Mouse (Mus musculus): ENCODE results near the gene Mutyh. TPM values are rescaled to one million over a fixed set of nuclear protein-coding genes. Genes with fewer than 3 reads are reported as not detected.

The Mutyh gene
- polyA plus RNA-seq (2015; fragmentation: Nextera tagmentation; extraction: Ambion mirVana), result 18.9 and 19.1 TPM in 2 replicates

DNA sequence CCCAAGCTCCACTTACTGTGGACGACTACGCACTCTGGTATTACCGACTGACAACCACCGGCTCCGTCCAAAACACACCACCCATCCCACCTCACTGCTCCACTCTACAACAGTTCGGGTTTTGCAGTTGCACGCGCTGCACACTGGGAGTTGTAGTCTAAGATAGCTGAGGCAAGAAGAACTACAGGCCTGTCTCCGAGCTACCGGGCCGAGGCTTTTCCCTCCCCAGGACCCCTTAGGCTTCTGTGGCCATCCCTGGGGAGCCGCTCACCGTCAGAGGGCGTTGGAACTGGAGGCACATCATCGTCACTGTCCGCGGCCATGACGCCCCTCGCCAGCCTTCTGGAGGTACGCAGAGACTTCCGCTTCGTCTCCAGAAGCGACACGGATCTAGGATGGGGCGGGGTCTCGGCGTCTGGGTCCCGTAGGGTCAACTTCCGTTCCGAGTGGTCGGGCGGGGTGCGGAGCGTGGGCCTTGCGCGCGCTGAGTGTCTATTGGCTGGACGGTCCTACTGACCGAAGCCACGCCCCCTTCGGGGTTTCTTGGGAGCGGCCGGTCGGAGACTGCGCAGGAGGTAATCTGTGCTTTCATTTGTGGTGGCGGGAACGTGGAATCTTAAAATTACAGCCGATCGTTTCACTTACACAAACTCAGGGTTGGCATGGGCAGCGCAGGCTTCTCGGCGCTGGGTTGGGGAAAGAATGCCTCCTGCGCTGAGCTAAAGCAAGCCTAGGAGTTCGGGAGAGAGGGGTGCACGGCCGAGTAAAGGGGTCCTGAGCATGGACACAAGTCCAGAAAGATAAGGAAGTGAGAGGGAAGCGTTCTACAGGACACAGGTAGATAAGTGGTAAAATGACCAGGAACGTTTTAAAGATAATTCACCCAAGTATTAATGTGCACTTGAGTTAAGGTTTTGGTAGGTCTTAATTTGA lies at the start of gene Mutyh, which contains the start of gene Toe1:
TSS of gene Mutyh (plus strand) at position 527 of the 933 bp plus-strand sequence.
TSS of gene Toe1 (minus strand) at position 444 of the 933 bp plus-strand sequence.
- Histone ChIP-seq H3K4me2 (peak within 1 kb of the TSS; percentile 66), H3K27me3 (no peaks in the 10 kb centered on the region), H3K36me3 (peaks cover 36% of the 10 kb centered on the region), H3K9ac (peak within 1 kb of the TSS; percentile 65), H3K9me3 (replicated peaks) (no peaks in the 10 kb centered on the region), H3K4me3 (replicated peaks) (peak within 1 kb of the TSS; percentile 77), H3K27ac (peak within 1 kb of the TSS; percentile 93), H3K4me1 (peaks cover 12% of the 10 kb centered on the region)
- WGBS, result under 1% methylated on average over 58 of the region's 58 CpGs
- ATAC-seq (replicated peaks; ENCODE audit: low FRiP score), result peak; percentile 99

DNA sequence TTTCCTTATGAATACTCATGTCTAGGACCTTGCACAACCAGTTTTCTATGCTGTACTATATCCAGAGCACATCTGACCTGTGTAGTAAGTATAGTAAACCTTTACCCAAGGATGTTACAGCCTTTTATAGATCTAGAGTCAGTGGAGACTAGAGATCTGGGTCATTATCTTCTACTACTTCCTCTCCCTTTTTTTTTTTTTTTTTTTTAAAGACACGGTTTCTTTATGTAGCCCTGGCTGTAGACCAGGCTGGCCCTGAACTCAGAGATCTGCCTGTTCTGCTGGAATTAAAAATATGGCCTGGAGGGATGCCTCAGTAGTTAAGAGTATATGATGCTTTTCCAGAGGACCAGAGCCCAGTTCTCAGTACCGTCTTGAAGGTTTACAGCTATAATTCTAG lies 45.6 kb upstream of the Mutyh start:
- ATAC-seq (replicated peaks; ENCODE audit: low FRiP score), result no peak

DNA sequence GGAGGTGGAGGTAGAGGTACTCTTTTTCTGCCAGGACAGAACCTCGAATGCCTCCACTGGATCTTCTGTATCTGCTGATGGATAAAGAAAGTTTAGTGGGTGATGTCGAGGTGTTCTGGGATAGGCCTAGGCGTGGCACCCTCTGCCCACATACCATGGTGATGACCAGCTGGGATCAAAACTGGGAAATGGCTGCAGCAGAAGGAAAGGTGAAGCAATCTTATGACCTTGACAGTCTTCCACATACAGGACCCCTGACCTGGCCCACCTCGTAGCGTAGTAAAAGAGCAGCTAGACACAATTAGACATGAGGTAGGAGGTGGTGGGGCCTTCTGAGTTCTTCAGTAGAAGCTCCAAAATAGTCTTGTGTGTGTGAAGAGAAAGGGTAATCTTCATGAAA lies 43.5 kb upstream of the Mutyh start:
- H3K4me3 ChIP-seq (replicated peaks), result no peak overlapping the region
- H3K9ac ChIP-seq, result no peak overlapping the region
- no peaks in the 10 kb centered on the region for H3K27me3 ChIP-seq
- ATAC-seq (replicated peaks; ENCODE audit: low FRiP score), result no peak
- H3K4me1 ChIP-seq, result no peaks in the 10 kb centered on the region
- no peaks in the 10 kb centered on the region for H3K36me3 ChIP-seq
- no peaks in the 10 kb centered on the region for H3K9me3 ChIP-seq (replicated peaks)
- 91% methylated on average over 5 of the region's 5 CpGs for WGBS
- H3K27ac ChIP-seq, result no peak overlapping the region
- no peak overlapping the region for H3K4me2 ChIP-seq

More for the DNA sequence above, 45.6 kb upstream of the Mutyh start:
- H3K4me3 ChIP-seq (replicated peaks), result no peak overlapping the region
- no peak overlapping the region for H3K27ac ChIP-seq
- no peak overlapping the region for H3K4me2 ChIP-seq
- H3K27me3 ChIP-seq, result no peaks in the 10 kb centered on the region
- no peaks in the 10 kb centered on the region for H3K4me1 ChIP-seq
- H3K9me3 ChIP-seq (replicated peaks), result no peaks in the 10 kb centered on the region
- H3K36me3 ChIP-seq, result no peaks in the 10 kb centered on the region
- H3K9ac ChIP-seq, result no peak overlapping the region
- 78% methylated on average over 2 of the region's 2 CpGs for WGBS

DNA sequence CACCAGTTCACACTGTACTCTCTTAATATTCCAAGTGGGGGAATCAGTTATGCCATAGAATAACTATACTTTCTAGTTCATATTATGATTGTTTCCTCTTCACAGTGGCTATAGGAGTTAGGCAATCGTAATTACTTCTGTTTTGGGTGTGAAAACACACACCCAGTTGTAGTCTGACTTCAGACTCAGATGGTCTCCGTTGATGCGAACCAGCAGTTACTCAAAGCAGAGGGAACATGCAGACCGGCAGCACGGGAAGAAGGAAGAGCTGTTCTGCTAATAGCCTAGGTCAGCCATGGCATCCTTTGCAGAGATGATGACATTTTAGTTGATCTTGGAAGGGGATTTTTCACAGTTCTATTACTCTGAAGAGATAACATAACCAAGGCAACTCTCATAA lies 39.0 kb upstream of the Mutyh start:
- 70% methylated on average over 5 of the region's 5 CpGs for WGBS
- Histone ChIP-seq H3K36me3 (no peaks in the 10 kb centered on the region), H3K27ac (no peak overlapping the region), H3K27me3 (no peaks in the 10 kb centered on the region), H3K4me1 (no peaks in the 10 kb centered on the region), H3K9me3 (replicated peaks) (no peaks in the 10 kb centered on the region), H3K9ac (no peak overlapping the region), H3K4me2 (no peak overlapping the region), H3K4me3 (replicated peaks) (no peak overlapping the region)
- no peak for ATAC-seq (replicated peaks; ENCODE audit: low FRiP score)

DNA sequence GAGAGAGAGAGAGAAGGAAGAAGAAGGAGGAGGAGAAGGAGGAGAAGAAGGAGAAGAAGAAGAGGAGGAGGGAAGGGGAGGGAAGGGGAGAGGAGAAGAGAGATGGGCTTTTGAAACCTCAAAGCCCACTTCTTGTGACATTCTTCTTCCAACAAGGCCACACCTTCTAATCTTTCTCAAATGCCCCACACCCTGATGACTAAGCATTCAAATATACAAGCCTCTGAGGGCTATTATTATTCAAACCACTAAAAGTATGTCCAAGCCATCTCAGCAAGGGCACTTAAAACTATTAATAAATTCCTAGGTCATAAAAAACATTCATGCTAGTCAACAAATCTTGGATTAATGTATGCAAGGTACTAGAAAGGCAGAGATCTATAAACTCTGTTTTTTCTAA lies 38.5 kb upstream of the Mutyh start:
- no peak overlapping the region for H3K4me2 ChIP-seq
- H3K27ac ChIP-seq, result no peak overlapping the region
- no peaks in the 10 kb centered on the region for H3K27me3 ChIP-seq
- H3K9me3 ChIP-seq (replicated peaks), result no peaks in the 10 kb centered on the region
- no peak for ATAC-seq (replicated peaks; ENCODE audit: low FRiP score)
- no peak overlapping the region for H3K9ac ChIP-seq
- H3K4me3 ChIP-seq (replicated peaks), result no peak overlapping the region
- no peaks in the 10 kb centered on the region for H3K4me1 ChIP-seq
- H3K36me3 ChIP-seq, result no peaks in the 10 kb centered on the region

DNA sequence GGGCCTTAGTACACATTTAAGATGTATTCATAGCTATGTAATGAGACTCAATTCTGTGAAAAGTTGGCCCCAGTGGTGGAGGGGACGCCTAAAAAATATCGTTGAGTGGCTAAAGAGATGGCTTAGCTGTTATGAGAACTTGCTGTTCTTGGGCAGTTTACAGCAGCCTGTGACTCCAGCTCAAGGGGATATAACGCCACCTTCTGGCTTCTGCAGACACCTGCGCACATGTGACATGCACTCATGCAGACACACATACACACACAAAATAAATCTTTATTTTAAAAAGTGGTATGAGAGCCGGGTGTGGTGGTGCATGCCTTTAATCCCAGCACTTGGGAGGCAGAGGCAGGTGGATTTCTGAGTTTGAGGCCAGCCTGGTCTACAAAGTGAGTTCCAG lies 31.1 kb upstream of the Mutyh start:
- Histone ChIP-seq H3K4me1 (no peaks in the 10 kb centered on the region), H3K4me3 (replicated peaks) (no peak overlapping the region), H3K36me3 (no peaks in the 10 kb centered on the region), H3K27ac (no peak overlapping the region), H3K9me3 (replicated peaks) (no peaks in the 10 kb centered on the region), H3K9ac (no peak overlapping the region), H3K4me2 (no peak overlapping the region), H3K27me3 (no peaks in the 10 kb centered on the region)
- no peak for ATAC-seq (replicated peaks; ENCODE audit: low FRiP score)
- WGBS, result 93% methylated on average over 5 of the region's 5 CpGs

DNA sequence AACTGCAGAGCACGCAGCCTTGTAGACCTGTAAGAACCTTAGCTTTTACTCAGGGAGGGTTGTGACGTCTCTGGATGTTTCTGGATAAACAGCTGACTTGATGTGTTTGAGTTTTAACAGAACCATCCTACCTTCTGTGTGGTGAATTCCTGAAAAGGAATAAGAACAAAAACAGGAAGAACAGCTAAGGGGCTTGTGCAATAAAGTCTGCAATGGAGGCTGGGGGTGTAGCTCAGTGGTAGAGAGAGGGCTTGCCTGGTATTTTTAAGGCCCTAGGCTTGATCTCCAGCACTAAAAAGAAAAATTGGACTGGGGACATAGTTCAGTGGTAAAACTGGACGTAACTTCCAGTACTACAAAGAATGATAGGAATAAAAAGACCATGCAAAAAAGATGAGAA lies 30.4 kb upstream of the Mutyh start:
- Histone ChIP-seq H3K4me2 (no peak overlapping the region), H3K9ac (no peak overlapping the region), H3K27ac (no peak overlapping the region), H3K4me3 (replicated peaks) (no peak overlapping the region), H3K36me3 (no peaks in the 10 kb centered on the region), H3K4me1 (no peaks in the 10 kb centered on the region), H3K9me3 (replicated peaks) (no peaks in the 10 kb centered on the region), H3K27me3 (no peaks in the 10 kb centered on the region)
- WGBS, result 87% methylated on average over 3 of the region's 3 CpGs
- no peak for ATAC-seq (replicated peaks; ENCODE audit: low FRiP score)

DNA sequence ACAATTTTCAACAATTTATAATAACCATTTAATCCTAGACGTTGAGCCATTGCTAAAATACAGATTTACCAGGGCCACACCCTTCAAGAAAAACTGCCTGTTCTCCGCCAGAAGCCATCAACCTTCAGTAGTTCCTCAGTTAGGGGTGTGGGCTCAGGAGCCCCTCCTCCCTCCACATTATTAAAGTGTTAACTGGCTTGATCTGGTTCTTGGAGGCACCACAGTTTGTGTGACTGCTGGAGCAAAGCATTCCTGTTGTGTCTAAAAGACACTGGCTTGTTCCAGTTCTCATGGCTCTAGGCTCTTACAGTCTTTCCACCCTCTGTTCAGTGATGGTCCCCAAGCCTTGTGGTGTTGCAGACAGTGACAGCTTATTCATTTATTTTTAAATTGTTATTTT lies 27.0 kb upstream of the Mutyh start:
- Histone ChIP-seq H3K4me2 (no peak overlapping the region), H3K36me3 (no peaks in the 10 kb centered on the region), H3K4me1 (no peaks in the 10 kb centered on the region), H3K27me3 (no peaks in the 10 kb centered on the region), H3K9ac (no peak overlapping the region), H3K4me3 (replicated peaks) (no peak overlapping the region), H3K27ac (no peak overlapping the region), H3K9me3 (replicated peaks) (no peaks in the 10 kb centered on the region)
- WGBS, result 66% methylated on average over 2 of the region's 2 CpGs
- no peak for ATAC-seq (replicated peaks; ENCODE audit: low FRiP score)

DNA sequence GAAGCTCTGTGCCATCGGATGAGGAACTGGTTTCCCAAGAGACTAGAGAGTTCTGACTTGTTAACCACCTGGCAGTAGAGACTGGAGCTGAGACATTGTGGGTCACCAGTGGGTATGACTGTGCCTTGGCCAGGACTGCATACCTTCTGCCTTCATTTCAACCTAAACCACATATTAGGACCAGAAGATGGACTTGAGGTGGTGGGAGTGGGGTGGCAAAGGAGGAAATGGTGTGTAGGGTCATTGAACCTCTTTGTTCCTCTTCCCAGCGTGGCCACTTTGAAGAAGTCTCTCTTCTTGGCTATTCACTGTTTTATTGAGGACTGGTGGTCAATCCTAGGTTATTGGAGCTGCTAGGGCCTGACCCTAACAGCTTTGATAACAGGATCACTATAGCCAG lies 26.2 kb upstream of the Mutyh start:
- Histone ChIP-seq H3K4me1 (no peaks in the 10 kb centered on the region), H3K27me3 (no peaks in the 10 kb centered on the region), H3K4me2 (no peak overlapping the region), H3K9ac (no peak overlapping the region), H3K36me3 (no peaks in the 10 kb centered on the region), H3K9me3 (replicated peaks) (no peaks in the 10 kb centered on the region), H3K27ac (no peak overlapping the region), H3K4me3 (replicated peaks) (no peak overlapping the region)
- WGBS, result 31% methylated on average over 2 of the region's 2 CpGs
- ATAC-seq (replicated peaks; ENCODE audit: low FRiP score), result no peak

DNA sequence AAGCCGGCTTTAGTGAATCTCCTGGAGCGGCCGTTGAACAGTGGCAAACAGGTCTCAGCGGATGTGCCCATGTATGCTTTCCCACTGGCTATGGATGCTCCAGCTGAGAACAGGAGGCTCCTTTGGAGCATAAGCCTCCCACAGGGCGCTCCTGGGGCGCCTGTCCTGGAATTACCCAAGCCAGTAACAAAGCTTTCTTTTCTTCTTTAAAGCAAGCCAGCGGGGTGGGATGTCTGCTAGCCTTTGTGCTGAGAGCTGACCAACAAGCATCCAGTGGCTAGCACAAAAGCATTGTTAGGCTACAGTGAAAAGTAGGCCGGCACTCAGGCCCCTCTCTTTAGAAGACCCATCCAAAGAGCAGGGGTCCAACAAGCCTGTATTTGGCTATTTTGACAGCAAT lies 25.4 kb upstream of the Mutyh start:
- no peaks in the 10 kb centered on the region for H3K9me3 ChIP-seq (replicated peaks)
- no peaks in the 10 kb centered on the region for H3K36me3 ChIP-seq
- H3K4me1 ChIP-seq, result no peaks in the 10 kb centered on the region
- H3K4me3 ChIP-seq (replicated peaks), result no peak overlapping the region
- ATAC-seq (replicated peaks; ENCODE audit: low FRiP score), result no peak
- H3K27me3 ChIP-seq, result no peaks in the 10 kb centered on the region
- H3K4me2 ChIP-seq, result no peak overlapping the region
- 26% methylated on average over 8 of the region's 8 CpGs for WGBS
- no peak overlapping the region for H3K9ac ChIP-seq
- no peak overlapping the region for H3K27ac ChIP-seq

DNA sequence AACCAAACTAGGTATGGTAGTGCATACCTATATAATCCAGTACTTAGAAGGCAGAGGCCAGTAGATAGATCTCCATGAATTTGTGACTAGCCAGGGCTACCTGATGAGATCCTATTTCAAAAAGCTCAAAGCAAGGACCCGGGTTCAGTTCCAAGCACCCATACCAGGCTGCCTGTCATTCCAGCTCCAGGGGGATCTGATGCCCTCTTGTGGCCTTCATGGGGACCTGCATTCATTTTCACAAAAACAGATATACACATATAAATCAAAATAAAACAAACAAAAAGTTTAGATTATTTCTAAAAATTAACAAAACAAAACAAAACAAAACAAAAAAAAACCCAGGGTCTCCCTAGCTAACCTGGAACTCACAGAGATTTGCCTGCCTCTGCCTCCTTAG lies 20.9 kb upstream of the Mutyh start:
- no peak for ATAC-seq (replicated peaks; ENCODE audit: low FRiP score)
- no peak overlapping the region for H3K4me3 ChIP-seq (replicated peaks)
- H3K27me3 ChIP-seq, result no peaks in the 10 kb centered on the region
- no peak overlapping the region for H3K9ac ChIP-seq
- 93% methylated on average over 1 of the region's 1 CpGs for WGBS
- no peaks in the 10 kb centered on the region for H3K9me3 ChIP-seq (replicated peaks)
- no peaks in the 10 kb centered on the region for H3K4me1 ChIP-seq
- no peak overlapping the region for H3K27ac ChIP-seq
- no peak overlapping the region for H3K4me2 ChIP-seq
- H3K36me3 ChIP-seq, result no peaks in the 10 kb centered on the region

DNA sequence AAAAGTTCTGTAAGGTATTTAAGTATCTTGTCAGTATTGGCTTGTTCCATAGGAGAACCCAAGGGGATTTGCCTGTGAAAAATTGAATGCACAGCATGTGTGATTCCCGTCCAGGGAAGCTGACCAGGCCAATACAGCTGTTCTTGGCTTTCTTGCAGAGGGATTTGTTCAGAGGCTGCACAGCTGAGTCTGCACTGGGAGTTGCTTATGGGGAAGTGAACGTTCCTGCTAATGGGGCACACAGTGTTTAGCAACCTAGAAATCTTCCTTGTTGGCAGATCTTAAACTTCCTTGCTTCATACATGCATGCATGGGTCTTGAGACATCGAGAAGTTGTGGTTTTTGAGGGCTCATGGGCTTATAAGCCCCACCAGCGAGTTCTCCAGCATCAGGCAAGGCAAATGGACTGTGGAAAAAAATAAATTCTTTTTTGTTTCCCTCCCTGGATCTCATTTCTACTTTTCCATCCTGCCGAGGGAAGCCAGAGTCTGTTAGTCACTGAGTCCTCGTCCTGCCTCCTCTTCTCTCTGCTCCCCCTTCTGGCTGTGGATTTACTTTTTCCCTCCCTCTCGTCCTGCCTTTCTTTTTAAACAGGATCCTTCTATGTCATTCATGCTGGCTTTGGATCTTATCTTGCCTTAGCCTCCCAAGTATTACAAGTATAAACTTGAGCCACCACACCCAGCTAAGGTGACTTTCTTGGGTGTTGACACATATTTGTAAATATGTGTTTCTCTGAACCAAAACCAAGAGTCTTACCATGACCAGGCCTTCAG lies 19.4 kb upstream of the Mutyh start:
- WGBS, result 40% methylated on average over 7 of the region's 7 CpGs
- H3K36me3 ChIP-seq, result no peaks in the 10 kb centered on the region
- H3K9me3 ChIP-seq (replicated peaks), result no peaks in the 10 kb centered on the region
- no peaks in the 10 kb centered on the region for H3K4me1 ChIP-seq
- H3K27me3 ChIP-seq, result no peaks in the 10 kb centered on the region
- H3K4me2 ChIP-seq, result no peak overlapping the region
- no peak overlapping the region for H3K27ac ChIP-seq
- no peak overlapping the region for H3K9ac ChIP-seq
- no peak overlapping the region for H3K4me3 ChIP-seq (replicated peaks)
- no peak for ATAC-seq (replicated peaks; ENCODE audit: low FRiP score)

Data from kidney, embryonic 15.5 days (tissue).